Mouse (Mus musculus) MEL (cell line): ENCODE data around the gene Degs1. TPM values are rescaled to one million over a fixed set of nuclear protein-coding genes. Genes with fewer than 3 reads are reported as not detected.

Experiments
- DNase-seq: peaks from one replicate; pipeline ENCODE4 v3.0.0; 2011; ENCODE audit warnings: low read depth, low spot score
- H3K27ac ChIP-seq: 2 replicates; pipeline ENCODE4 v1.5.1; 2012; ENCODE audit warnings: low read depth, mild to moderate bottlenecking, control low read depth, low read length, moderate library complexity; ENCODE audit not compliant: control insufficient read depth
- H3K27me3 ChIP-seq, 2 experiments: fragments of 150-350 bp in 1 of 2; sonication (generic) in 1 of 2; 2 replicates each; pipeline ENCODE4 v1.6.1; 2012; ENCODE audit warnings: low read length in 2 of 2, mild to moderate bottlenecking in 2 of 2, improper control_type of control experiment in 1 of 2, moderate library complexity in 1 of 2; ENCODE audit not compliant: insufficient read depth in 2 of 2, control insufficient read depth in 1 of 2
- H3K36me3 ChIP-seq, 2 experiments: 2 replicates each; pipeline ENCODE4 v1.6.1; 2012 to 2014; ENCODE audit warnings: low read length in 2 of 2, improper control_type of control experiment in 1 of 2, inconsistent platforms in 1 of 2, mild to moderate bottlenecking in 1 of 2; ENCODE audit not compliant: insufficient read depth in 2 of 2, control insufficient read depth in 1 of 2
- H3K4me1 ChIP-seq, 2 experiments: fragments of 150-350 bp in 1 of 2; sonication (generic) in 1 of 2; 2 replicates each; pipeline ENCODE4 v1.6.1; 2012; ENCODE audit warnings: low read length in 2 of 2, improper control_type of control experiment in 1 of 2, mild to moderate bottlenecking in 1 of 2; ENCODE audit not compliant: insufficient read depth in 2 of 2, control insufficient read depth in 1 of 2
- H3K4me3 ChIP-seq, 2 experiments: fragments of 150-350 bp in 1 of 2; sonication (generic) in 1 of 2; 2 replicates each; pipeline ENCODE4 v1.5.1; 2012; ENCODE audit warnings: low read depth in 2 of 2, low read length in 2 of 2, mild to moderate bottlenecking in 2 of 2, moderate library complexity in 2 of 2, control low read depth in 1 of 2, improper control_type of control experiment in 1 of 2; ENCODE audit not compliant: control insufficient read depth in 1 of 2, insufficient read depth in 1 of 2
- H3K79me2 ChIP-seq: 2 replicates; pipeline ENCODE4 v1.6.1; 2012; ENCODE audit warnings: mild to moderate bottlenecking, low read length, moderate library complexity; ENCODE audit not compliant: control insufficient read depth, poor library complexity, insufficient read depth
- H3K9ac ChIP-seq: 2 replicates; pipeline ENCODE4 v1.6.1; 2012; ENCODE audit warnings: low read depth, mild to moderate bottlenecking, control low read depth, low read length, moderate library complexity; ENCODE audit not compliant: control insufficient read depth, poor library complexity, severe bottlenecking
- H3K9me3 ChIP-seq: fragments of 150-350 bp; sonication (generic); replicated peaks from 2 replicates; pipeline ENCODE4 v1.6.1; 2012; ENCODE audit warnings: mild to moderate bottlenecking, low read length, improper control_type of control experiment, moderate library complexity; ENCODE audit not compliant: insufficient read depth
- BHLHE40 ChIP-seq: IDR thresholded peaks from 2 replicates; pipeline ENCODE4 v1.6.1; 2012; ENCODE audit warnings: low read depth, mild to moderate bottlenecking, inconsistent platforms, low read length, improper control_type of control experiment, borderline replicate concordance
- CHD1 ChIP-seq: IDR thresholded peaks from 2 replicates; pipeline ENCODE4 v1.6.1; 2012; ENCODE audit warnings: low read depth, mild to moderate bottlenecking, inconsistent platforms, low read length, improper control_type of control experiment
- CHD2 ChIP-seq: IDR thresholded peaks from 2 replicates; pipeline ENCODE4 v1.6.1; 2011; ENCODE audit warnings: low read length, improper control_type of control experiment
- CTCF ChIP-seq, 3 experiments: IDR thresholded peaks in 2 of 3; conservative IDR thresholded peaks in 1 of 3; 2 replicates each; pipeline ENCODE4 v1.5.1; 2011 to 2012; ENCODE audit warnings: low read length in 3 of 3, low read depth in 2 of 3, mild to moderate bottlenecking in 2 of 3, improper control_type of control experiment in 1 of 3, inconsistent platforms in 1 of 3, mixed read lengths in 1 of 3, moderate library complexity in 1 of 3; ENCODE audit not compliant: control insufficient read depth in 1 of 3, insufficient read depth in 1 of 3, poor library complexity in 1 of 3, severe bottlenecking in 1 of 3
- ELF1 ChIP-seq: IDR thresholded peaks from 2 replicates; pipeline ENCODE4 v1.6.1; 2014; ENCODE audit warnings: low read depth, mild to moderate bottlenecking, inconsistent platforms, low read length, improper control_type of control experiment, moderate library complexity
- EP300 ChIP-seq, 2 experiments: IDR thresholded peaks; 2 replicates each; pipeline ENCODE4 v1.6.1; 2011; ENCODE audit warnings: improper control_type of control experiment in 2 of 2, low read length in 2 of 2, low read depth in 1 of 2, mild to moderate bottlenecking in 1 of 2
- ETS1 ChIP-seq: IDR thresholded peaks from 2 replicates; pipeline ENCODE4 v1.6.1; 2012; ENCODE audit warnings: low read depth, mild to moderate bottlenecking, inconsistent platforms, low read length, improper control_type of control experiment, moderate library complexity
- GABPA ChIP-seq: IDR thresholded peaks from 2 replicates; pipeline ENCODE4 v1.6.1; 2012; ENCODE audit warnings: low read depth, mild to moderate bottlenecking, inconsistent platforms, low read length, improper control_type of control experiment, moderate library complexity
- GATA1 ChIP-seq: IDR thresholded peaks from 2 replicates; pipeline ENCODE4 v1.6.1; 2011; ENCODE audit warnings: low read depth, low read length, improper control_type of control experiment
- MEF2A ChIP-seq: IDR thresholded peaks from 2 replicates; pipeline ENCODE4 v1.6.1; 2014; ENCODE audit warnings: low read depth, mild to moderate bottlenecking, inconsistent platforms, low read length, improper control_type of control experiment; ENCODE audit not compliant: poor library complexity, insufficient replicate concordance, severe bottlenecking; ENCODE audit errors: extremely low read depth
- MYB ChIP-seq: IDR thresholded peaks from 2 replicates; pipeline ENCODE4 v1.6.1; 2011; ENCODE audit warnings: mild to moderate bottlenecking, low read depth, low read length, improper control_type of control experiment
- NELFE ChIP-seq: IDR thresholded peaks from 2 replicates; pipeline ENCODE4 v1.6.1; 2011; ENCODE audit warnings: low read depth, low read length, improper control_type of control experiment
- POLR2A ChIP-seq, 2 experiments: IDR thresholded peaks; 2 replicates each; pipeline ENCODE4 v1.6.1; 2011 to 2012; ENCODE audit warnings: low read length in 2 of 2, mild to moderate bottlenecking in 2 of 2, control low read depth in 1 of 2, improper control_type of control experiment in 1 of 2, low read depth in 1 of 2, moderate library complexity in 1 of 2; ENCODE audit not compliant: control insufficient read depth in 1 of 2, insufficient read depth in 1 of 2, poor library complexity in 1 of 2
- SIN3A ChIP-seq: IDR thresholded peaks from 2 replicates; pipeline ENCODE4 v1.6.1; 2012; ENCODE audit warnings: low read length, improper control_type of control experiment, inconsistent platforms
- TBP ChIP-seq: IDR thresholded peaks from 2 replicates; pipeline ENCODE4 v1.8.0; 2011; ENCODE audit warnings: low read depth, low read length, improper control_type of control experiment
- TCF12 ChIP-seq: IDR thresholded peaks from 2 replicates; pipeline ENCODE4 v1.6.1; 2014; ENCODE audit warnings: low read depth, mild to moderate bottlenecking, inconsistent platforms, low read length, improper control_type of control experiment, moderate library complexity
- UBTF ChIP-seq: IDR thresholded peaks from 2 replicates; pipeline ENCODE4 v1.6.1; 2012; ENCODE audit warnings: low read depth, mild to moderate bottlenecking, inconsistent platforms, low read length, improper control_type of control experiment, moderate library complexity, borderline replicate concordance; ENCODE audit not compliant: insufficient read depth
- USF1 ChIP-seq: IDR thresholded peaks from 2 replicates; pipeline ENCODE4 v1.6.1; 2014; ENCODE audit warnings: low read depth, mild to moderate bottlenecking, inconsistent platforms, low read length, improper control_type of control experiment, moderate library complexity
- USF2 ChIP-seq, 2 experiments: IDR thresholded peaks; 2 replicates each; pipeline ENCODE4 v1.6.1; 2011 to 2012; ENCODE audit warnings: improper control_type of control experiment in 2 of 2, low read length in 2 of 2, borderline replicate concordance in 1 of 2, inconsistent platforms in 1 of 2, low read depth in 1 of 2, mild to moderate bottlenecking in 1 of 2; ENCODE audit not compliant: insufficient read depth in 1 of 2
- ZC3H11A ChIP-seq: IDR thresholded peaks from 2 replicates; pipeline ENCODE4 v1.6.1; 2012; ENCODE audit warnings: low read depth, mild to moderate bottlenecking, inconsistent platforms, low read length, improper control_type of control experiment
- ZKSCAN1 ChIP-seq: IDR thresholded peaks from 2 replicates; pipeline ENCODE4 v1.6.1; 2012; ENCODE audit warnings: low read depth, mild to moderate bottlenecking, inconsistent platforms, low read length, improper control_type of control experiment, moderate library complexity
- ZMIZ1 ChIP-seq: IDR thresholded peaks from 2 replicates; pipeline ENCODE4 v1.6.1; 2012; ENCODE audit warnings: low read depth, mild to moderate bottlenecking, inconsistent platforms, low read length, improper control_type of control experiment, moderate library complexity
- ZNF384 ChIP-seq: IDR thresholded peaks from 2 replicates; pipeline ENCODE4 v1.6.1; 2012; ENCODE audit warnings: low read depth, mild to moderate bottlenecking, inconsistent platforms, low read length, improper control_type of control experiment
- polyA plus RNA-seq, 2 experiments: library from polyadenylated mRNA; stranded (reverse) in 1 of 2; unstranded in 1 of 2; fragments of >175 nt in 1 of 2; fragments of >200 nt in 1 of 2; gene quantifications; 2 replicates each; pipeline versions ENCODE4 v1.2.1 to v1.2.4; 2012; ENCODE audit warnings: low replicate concordance in 2 of 2, low read depth in 1 of 2; ENCODE audit not compliant: insufficient read length in 2 of 2, insufficient read depth in 1 of 2, missing spikeins in 1 of 2
- total RNA-seq: library from RNA; depleted of rRNA; stranded (reverse); fragments of 300-350 nt; gene quantifications from 2 replicates; pipeline ENCODE4 v1.2.3, GENCODE M21; 2012

Gene Degs1
- total and polyA plus RNA-seq, 3 experiments = 46.3 to 54.3 TPM; not detected in 1

DNA sequence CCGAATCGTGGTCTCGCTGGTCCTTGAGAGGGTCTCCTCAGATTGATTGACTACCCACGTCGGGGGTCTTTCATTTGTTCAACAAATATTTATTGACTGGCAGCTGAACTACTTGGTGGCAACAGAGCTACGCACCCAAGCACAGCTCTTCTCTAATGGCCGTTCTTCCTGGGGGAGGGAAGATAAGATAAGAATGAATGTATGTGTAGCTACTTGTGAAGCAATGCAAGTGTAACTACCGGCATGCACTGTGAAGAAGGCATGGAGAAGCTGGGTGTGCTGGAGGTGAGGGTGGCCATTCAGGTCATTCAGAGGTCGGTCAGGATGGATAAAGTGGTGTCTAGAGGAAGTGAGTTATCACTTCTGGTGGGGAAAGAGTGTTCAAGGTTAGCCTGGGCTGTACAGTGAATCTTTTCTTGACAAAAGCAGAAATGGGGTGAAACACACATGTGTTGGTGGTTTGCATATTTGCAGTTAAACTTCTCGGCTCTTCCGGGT lies 16.5 kb downstream of the Degs1 start:
- DNase-seq = peak; percentile 64
- H3K9ac ChIP-seq = no peak overlapping the region; the same call in 1 of the 2 replicates
- no peaks in the 10 kb centered on the region for H3K9me3 ChIP-seq
- H3K27me3 ChIP-seq = no peaks in the 10 kb centered on the region
- H3K4me3 ChIP-seq = no peak overlapping the region
- peak overlapping the region; percentile 8 for H3K27ac ChIP-seq
- peaks cover 0 to 4% of the 10 kb centered on the region in 2 experiments; a peak in 2 of 4 replicates for H3K36me3 ChIP-seq
- TF ChIP-seq EP300 (IDR thresholded peaks at IDR 0.05; ENCODE audit: low read depth in 1 of 2, low read length in 2 of 2) (peak; percentile 46 to 78; a peak in 3 of 4 replicates), TBP (0 out of 2 replicates have a peak, but pooled peaks have one; percentile 21), SIN3A (0 out of 2 replicates have a peak, but pooled peaks have one; percentile 13), GATA1 (peak; percentile 76), ZC3H11A (no peak), TCF12 (0 out of 2 replicates have a peak, but pooled peaks have one; percentile 46), CTCF (IDR thresholded peaks at IDR 0.05 in 2 of 3, conservative IDR thresholded peaks at IDR 0.05 in 1 of 3; ENCODE audit: control insufficient read depth in 1 of 3, insufficient read depth in 1 of 3, low read depth in 2 of 3, low read length in 3 of 3, poor library complexity in 1 of 3, severe bottlenecking in 1 of 3) (no peak)
- peaks cover 5 to 13% of the 10 kb centered on the region in 2 experiments for H3K4me1 ChIP-seq
- H3K79me2 ChIP-seq = no peaks in the 10 kb centered on the region

- DNase-seq = no peak
- H3K9me3 ChIP-seq = no peaks in the 10 kb centered on the region
Measured at GRCm38 (mm10) chr1:182256041-182256680, 26.4 kb downstream of the Degs1 start.

DNA sequence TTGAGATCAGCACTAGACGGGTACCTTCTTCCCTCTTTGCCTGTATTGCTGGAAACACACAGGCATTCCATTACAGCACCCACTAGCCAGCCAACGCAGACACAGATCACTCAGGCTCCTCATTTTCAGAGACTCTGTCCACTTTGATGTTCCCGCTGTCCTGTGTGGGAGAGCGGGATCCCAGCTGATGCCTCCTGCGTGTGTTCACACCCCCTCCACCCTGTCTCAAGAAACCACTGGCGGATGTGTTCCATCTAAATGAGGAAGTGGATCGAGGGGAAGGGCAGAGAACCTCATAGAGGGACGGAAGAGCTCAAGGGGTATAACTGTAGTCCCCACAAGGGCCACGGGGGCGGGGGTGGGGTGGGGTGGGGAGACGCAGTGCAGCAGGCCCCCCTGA lies 27.6 kb downstream of the Degs1 start:
- H3K9ac ChIP-seq = peak overlapping the region; percentile 58
- peaks cover 0 to 8% of the 10 kb centered on the region in 2 experiments; a peak in 2 of 4 replicates for H3K36me3 ChIP-seq
- DNase-seq = peak; percentile 90
- no peaks in the 10 kb centered on the region for H3K27me3 ChIP-seq
- no peaks in the 10 kb centered on the region for H3K9me3 ChIP-seq
- peak overlapping the region; percentile 51; the same call in 1 of the 2 replicates for H3K27ac ChIP-seq
- peaks cover 4 to 22% of the 10 kb centered on the region in 2 experiments; a peak in 3 of 4 replicates for H3K4me1 ChIP-seq
- peak overlapping the region; percentile 54 to 56 for H3K4me3 ChIP-seq
- H3K79me2 ChIP-seq = no peaks in the 10 kb centered on the region
- no peak for TF ChIP-seq USF1
- TF ChIP-seq MYB = no peak
- no peak for TF ChIP-seq BHLHE40
- TF ChIP-seq CHD1 = no peak
- peak; percentile 63 for TF ChIP-seq ETS1
- TF ChIP-seq UBTF = no peak
- no peak for TF ChIP-seq CTCF (IDR thresholded peaks at IDR 0.05 in 2 of 3, conservative IDR thresholded peaks at IDR 0.05 in 1 of 3; ENCODE audit: control insufficient read depth in 1 of 3, insufficient read depth in 1 of 3, low read depth in 2 of 3, low read length in 3 of 3, poor library complexity in 1 of 3, severe bottlenecking in 1 of 3)
- no peak for TF ChIP-seq ZNF384
- peak; percentile 77 for TF ChIP-seq SIN3A
- TF ChIP-seq GATA1 = no peak
- no peak for TF ChIP-seq USF2 (IDR thresholded peaks at IDR 0.05; ENCODE audit: borderline replicate concordance in 1 of 2, insufficient read depth in 1 of 2, low read depth in 1 of 2, low read length in 2 of 2)
- peak; percentile 46 to 55; a peak in 1 of 4 replicates for TF ChIP-seq EP300 (IDR thresholded peaks at IDR 0.05; ENCODE audit: low read depth in 1 of 2, low read length in 2 of 2)
- no peak for TF ChIP-seq GABPA
- TF ChIP-seq POLR2A (IDR thresholded peaks at IDR 0.05; ENCODE audit: control insufficient read depth in 1 of 2, insufficient read depth in 1 of 2, low read depth in 1 of 2, low read length in 2 of 2, poor library complexity in 1 of 2) = 0 out of 4 replicates have a peak, but pooled peaks of 1 of the 2 experiments have one; percentile 24
- no peak for TF ChIP-seq ZKSCAN1
- no peak for TF ChIP-seq NELFE
- TF ChIP-seq ELF1 = peak; percentile 62; the same call in 1 of the 2 replicates

More at GRCm38 (mm10) chr1:182256041-182256680, 26.4 kb downstream of the Degs1 start:
- Histone ChIP-seq H3K4me1 (peaks cover 4 to 22% of the 10 kb centered on the region in 2 experiments; a peak in 3 of 4 replicates), H3K79me2 (no peaks in the 10 kb centered on the region), H3K36me3 (peaks cover 0 to 8% of the 10 kb centered on the region in 2 experiments; a peak in 2 of 4 replicates), H3K4me3 (no peak overlapping the region), H3K9ac (no peak overlapping the region; the same call in 1 of the 2 replicates), H3K27ac (no peak overlapping the region), H3K27me3 (no peaks in the 10 kb centered on the region)
- TF ChIP-seq ETS1 (no peak), MYB (no peak), MEF2A (no peak), ZMIZ1 (no peak), CHD1 (no peak), ZKSCAN1 (no peak), CHD2 (no peak)
